In the genomic region with DNA sequence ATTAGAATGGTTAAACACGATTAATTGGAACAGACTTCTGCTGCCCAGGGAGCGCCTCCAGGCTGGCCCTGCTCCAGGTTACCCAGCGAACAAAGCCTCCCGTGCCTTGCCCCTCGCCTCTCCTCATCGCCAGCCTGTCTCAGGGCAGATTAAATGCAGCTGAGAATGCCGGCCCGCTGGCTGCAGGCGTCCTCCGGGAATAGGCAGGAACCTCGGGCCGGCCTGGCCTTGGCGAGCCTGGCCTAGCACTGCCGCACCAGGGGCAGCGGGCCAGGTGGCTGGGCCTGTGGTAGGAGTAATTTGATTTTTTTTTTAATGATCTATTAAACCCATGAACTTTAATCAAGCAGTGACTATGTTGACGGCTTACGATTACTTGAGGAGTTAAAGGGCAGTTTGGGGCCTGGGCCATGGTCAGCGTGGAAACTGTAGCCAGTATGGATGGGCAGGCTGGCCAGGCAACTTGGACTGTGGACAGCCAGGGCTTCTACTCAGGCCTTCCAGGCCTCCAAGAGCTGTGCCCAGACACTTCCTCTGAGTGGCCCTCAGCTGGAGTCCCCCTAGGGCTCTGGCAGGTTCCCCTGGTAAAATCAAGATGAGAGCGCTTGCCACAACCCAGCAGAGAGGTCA, we compare ENCODE assay signal across 7 mouse cellular contexts.
DNase-seq lines count a peak whose midpoint lies in the region; ATAC-seq lines count a peak whose summit lies in the region.

No protein-coding gene starts in this region.

- H3K9ac ChIP-seq in embryonic facial prominence, embryonic 14.5 days (ENCODE audit: low read depth, low read length) = peak overlapping the region; percentile 36; the same call in 1 of the 2 replicates
- H3K9ac ChIP-seq in limb, embryonic 12.5 days (replicated peaks) = no peak overlapping the region

- H3K4me3 ChIP-seq in embryonic facial prominence, embryonic 14.5 days (ENCODE audit: low read depth, low read length) = peak overlapping the region; percentile 4; the same call in 1 of the 2 replicates
- H3K4me3 ChIP-seq in heart, embryonic 10.5 days = no peak overlapping the region
- H3K4me3 ChIP-seq in limb, embryonic 12.5 days (replicated peaks) = no peak overlapping the region; the same call in 1 of the 2 replicates

- peaks cover 19% of the 10 kb centered on the region for H3K4me1 ChIP-seq in embryonic facial prominence, embryonic 14.5 days (ENCODE audit: control insufficient read depth, insufficient read depth, low read length)
- peaks cover 21% of the 10 kb centered on the region for H3K4me1 ChIP-seq in heart, embryonic 10.5 days
- peaks cover 45% of the 10 kb centered on the region for H3K4me1 ChIP-seq in limb, embryonic 12.5 days (replicated peaks)

- H3K27ac ChIP-seq in embryonic facial prominence, embryonic 14.5 days (replicated peaks; ENCODE audit: low read depth, low read length) = no peak overlapping the region; the same call in 1 of the 2 replicates
- H3K27ac ChIP-seq in heart, embryonic 10.5 days = peak overlapping the region; percentile 43; the same call in 1 of the 2 replicates
- peak overlapping the region; percentile 73 for H3K27ac ChIP-seq in limb, embryonic 12.5 days

- peak; percentile 5 for DNase-seq in cerebellum, adult 8-10 months
- peak; percentile 84 for DNase-seq in embryonic facial prominence, embryonic 14.5 days (ENCODE audit: low spot score)
- DNase-seq in heart, embryonic 10.5 days (ENCODE audit: low spot score) = no peak
- DNase-seq in kidney, adult 9 months = peak; percentile 60
- DNase-seq in right cerebral cortex, adult 18-20 months = peak; percentile 28

- no peaks in the 10 kb centered on the region for H3K36me3 ChIP-seq in embryonic facial prominence, embryonic 14.5 days (ENCODE audit: control insufficient read depth, insufficient read depth, low read length)
- no peaks in the 10 kb centered on the region for H3K36me3 ChIP-seq in heart, embryonic 10.5 days
- no peaks in the 10 kb centered on the region for H3K36me3 ChIP-seq in limb, embryonic 12.5 days

- peak; percentile 78 for ATAC-seq in embryonic facial prominence, embryonic 14.5 days (ENCODE audit: low read depth)
- peak; percentile 70 for ATAC-seq in limb, embryonic 12.5 days (ENCODE audit: insufficient number of reproducible peaks, insufficient read depth, low FRiP score, low TSS enrichment, low read depth)
- ATAC-seq in CD4-positive, CD25-positive, alpha-beta regulatory T cell, adult 4 months = no peak

- H3K4me2 ChIP-seq in embryonic facial prominence, embryonic 14.5 days (ENCODE audit: low read depth, low read length) = peak overlapping the region; percentile 39
- H3K4me2 ChIP-seq in limb, embryonic 12.5 days = peak overlapping the region; percentile 39

- WGBS in embryonic facial prominence, embryonic 14.5 days = 30% methylated on average over 19 of the region's 19 CpGs
- WGBS in heart, embryonic 10.5 days = 44% methylated on average over 19 of the region's 19 CpGs
- 14% methylated on average over 19 of the region's 19 CpGs for WGBS in limb, embryonic 12.5 days

- H3K9me3 ChIP-seq in embryonic facial prominence, embryonic 14.5 days (ENCODE audit: control insufficient read depth, low read length) = no peaks in the 10 kb centered on the region
- no peaks in the 10 kb centered on the region for H3K9me3 ChIP-seq in heart, embryonic 10.5 days
- H3K9me3 ChIP-seq in limb, embryonic 12.5 days = no peaks in the 10 kb centered on the region

- no peaks in the 10 kb centered on the region; the same call in 1 of the 2 replicates for H3K27me3 ChIP-seq in embryonic facial prominence, embryonic 14.5 days (replicated peaks; ENCODE audit: control insufficient read depth, insufficient read depth, low read length)
- H3K27me3 ChIP-seq in heart, embryonic 10.5 days (ENCODE audit: insufficient read depth, poor library complexity, severe bottlenecking) = peaks cover 76% of the 10 kb centered on the region
- H3K27me3 ChIP-seq in limb, embryonic 12.5 days = peaks cover 19% of the 10 kb centered on the region
